Mouse (Mus musculus) megakaryocyte-erythroid progenitor cell, adult 5-6 weeks (primary cell): ENCODE measurements around the gene Akna. TPM values are rescaled to one million over a fixed set of nuclear protein-coding genes. Genes with fewer than 3 reads are reported as not detected.

Experiments
- ATAC-seq: replicated peaks from 2 replicates; pipeline ENCODE4 v1.8.0; 2016; ENCODE audit warnings: mild to moderate bottlenecking, inconsistent platforms; ENCODE audit not compliant: severe bottlenecking, poor library complexity, low FRiP score, low TSS enrichment
- total RNA-seq, 2 experiments: library from RNA; stranded (forward) in 1 of 2; stranded (reverse) in 1 of 2; fragments of 200-1000, 215-1000 nt in 1 of 2; fragments of >200 nt in 1 of 2; fragmentation: Nextera tagmentation in 1 of 2; gene quantifications; 2 replicates each; pipeline ENCODE4 v1.2.3; 2014 to 2017

Akna gene
- total RNA-seq, 2 experiments from 2014 or later, result 5.7 to 29.6 TPM

DNA sequence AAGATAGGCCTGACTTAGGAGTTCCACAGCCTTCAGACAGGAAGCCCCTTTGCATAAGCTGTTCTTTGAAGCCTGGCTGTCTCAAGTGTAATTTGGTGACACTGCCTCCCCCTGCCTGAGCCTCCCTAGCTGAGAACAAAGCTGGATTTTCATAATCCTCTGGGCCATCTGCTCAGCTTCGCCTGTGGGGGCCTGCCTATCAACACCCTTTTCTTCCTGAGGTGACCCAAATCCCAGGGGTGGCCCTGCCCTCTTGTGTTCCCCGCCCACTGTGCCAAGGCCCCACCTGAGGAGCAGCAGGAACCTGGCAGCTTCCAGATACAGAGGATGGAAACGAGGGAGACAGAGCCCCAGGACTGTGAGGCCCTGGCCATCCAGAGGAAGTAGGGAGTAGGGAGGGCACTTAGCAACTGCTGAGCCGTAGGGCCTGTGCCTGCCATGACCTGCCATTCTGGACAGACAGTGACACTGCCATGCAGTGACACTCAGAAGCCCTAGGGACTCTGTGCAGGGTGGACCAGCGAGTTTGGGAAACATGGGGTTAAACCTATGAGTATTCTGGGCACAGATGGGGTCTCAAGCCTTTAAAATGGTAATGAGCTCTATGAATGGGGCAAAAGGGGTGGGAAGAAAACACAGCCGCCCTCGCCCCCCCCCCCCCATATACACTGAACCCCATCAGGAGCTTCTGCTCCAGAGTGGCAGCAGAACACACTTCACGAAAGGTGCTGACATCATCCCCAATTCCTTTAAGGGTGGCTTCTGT, 13.8 kb downstream of the Akna start:
- ATAC-seq, result peak; percentile 43

DNA sequence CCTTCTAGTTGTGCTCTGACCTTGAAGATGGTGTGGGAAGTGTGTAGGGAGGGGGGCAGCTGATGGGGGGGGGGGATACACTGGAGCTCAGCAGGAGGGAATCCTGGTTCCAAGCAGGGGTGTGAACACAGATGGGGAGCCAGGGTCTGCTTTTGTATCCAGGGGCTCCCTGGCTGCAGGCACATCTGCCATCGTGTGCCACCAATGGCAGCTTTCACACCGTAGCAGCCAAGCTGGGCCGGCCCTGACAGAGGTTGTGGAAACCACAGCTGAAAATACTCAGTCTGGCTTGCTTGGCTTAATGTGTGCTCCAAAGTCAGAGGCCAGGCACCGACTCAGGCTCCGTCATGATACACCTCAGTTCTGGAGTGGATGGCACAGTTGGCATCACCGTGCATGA, 15.1 kb downstream of the Akna start:
- no peak for ATAC-seq

DNA sequence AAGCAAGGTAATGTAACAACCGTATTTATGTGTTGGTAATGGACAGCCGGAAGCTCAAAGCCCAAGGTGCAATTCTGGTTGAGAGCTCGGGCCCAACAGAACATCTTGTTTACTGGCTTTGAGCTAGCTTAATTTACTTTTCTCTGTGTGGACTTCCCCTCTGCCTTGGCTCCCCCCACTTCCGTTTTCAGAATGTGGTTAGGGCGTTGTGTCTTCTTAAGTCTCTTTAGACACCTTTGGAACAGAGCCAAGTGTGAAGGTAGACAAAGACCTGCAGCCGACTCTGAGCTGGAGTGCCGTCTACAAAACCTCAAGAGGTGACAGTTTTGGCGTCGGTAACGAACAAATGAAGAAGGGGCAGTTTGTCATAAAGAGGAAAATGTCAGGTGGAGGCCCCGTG, 17.4 kb downstream of the Akna start:
- ATAC-seq, result no peak

DNA sequence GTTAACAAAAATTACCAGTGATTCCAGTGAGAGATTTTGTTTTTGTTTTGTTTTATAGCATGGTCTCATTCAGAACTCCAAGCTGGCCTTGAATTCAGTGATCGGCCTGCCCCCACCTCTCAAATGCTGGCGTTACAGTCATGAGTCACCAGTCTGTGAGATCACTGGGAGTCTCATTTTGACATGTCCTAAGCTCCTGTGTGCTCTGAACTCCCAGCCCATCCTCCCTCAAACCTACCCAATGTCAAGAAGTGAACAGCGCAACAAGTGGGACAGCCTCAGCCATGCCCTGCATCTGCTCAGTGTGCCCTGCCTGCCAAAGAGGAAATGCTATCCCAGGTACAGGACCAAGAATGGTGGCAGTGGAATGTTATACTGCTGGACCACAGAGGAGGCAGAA, 17.9 kb downstream of the Akna start:
- ATAC-seq, result no peak

DNA sequence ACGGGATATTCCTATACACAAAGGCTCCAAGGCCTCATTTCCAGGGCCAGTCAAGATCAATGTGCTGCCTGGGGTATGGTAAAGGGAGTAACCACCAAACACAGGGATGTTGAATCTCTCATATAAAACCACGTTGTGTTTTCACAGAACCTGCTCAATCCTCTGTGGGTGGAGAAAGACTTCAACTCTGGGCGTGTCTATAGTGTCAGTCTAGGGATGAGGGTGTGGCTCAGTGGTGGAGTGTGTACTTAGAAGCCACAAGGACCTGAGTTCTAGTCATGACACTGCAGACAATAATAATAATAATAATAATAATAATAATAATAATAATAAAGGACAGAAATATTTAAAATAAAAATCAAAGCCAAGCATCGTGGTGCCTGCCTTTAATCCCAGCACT, 18.9 kb downstream of the Akna start:
- ATAC-seq, result no peak

DNA sequence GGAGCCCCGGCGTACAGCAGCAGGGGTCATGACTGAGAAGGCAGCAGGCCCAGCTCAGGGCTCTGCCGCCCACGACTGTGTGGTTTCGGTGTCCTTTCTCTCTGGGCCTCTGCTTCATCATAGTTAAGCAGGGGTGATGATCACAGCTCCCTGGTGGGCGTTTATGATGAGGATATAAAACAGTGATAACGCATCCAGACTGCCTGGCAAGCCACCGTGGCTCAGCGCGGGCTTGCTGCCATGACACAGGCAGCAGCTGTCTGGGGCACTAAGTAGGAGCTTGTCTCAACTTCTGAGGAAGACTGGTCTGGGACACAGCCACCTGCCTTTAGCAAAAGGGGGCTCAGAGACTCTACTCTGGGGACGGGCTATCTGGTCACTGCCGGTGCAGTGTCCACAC, 19.7 kb downstream of the Akna start:
- ATAC-seq, result peak; percentile 72

DNA sequence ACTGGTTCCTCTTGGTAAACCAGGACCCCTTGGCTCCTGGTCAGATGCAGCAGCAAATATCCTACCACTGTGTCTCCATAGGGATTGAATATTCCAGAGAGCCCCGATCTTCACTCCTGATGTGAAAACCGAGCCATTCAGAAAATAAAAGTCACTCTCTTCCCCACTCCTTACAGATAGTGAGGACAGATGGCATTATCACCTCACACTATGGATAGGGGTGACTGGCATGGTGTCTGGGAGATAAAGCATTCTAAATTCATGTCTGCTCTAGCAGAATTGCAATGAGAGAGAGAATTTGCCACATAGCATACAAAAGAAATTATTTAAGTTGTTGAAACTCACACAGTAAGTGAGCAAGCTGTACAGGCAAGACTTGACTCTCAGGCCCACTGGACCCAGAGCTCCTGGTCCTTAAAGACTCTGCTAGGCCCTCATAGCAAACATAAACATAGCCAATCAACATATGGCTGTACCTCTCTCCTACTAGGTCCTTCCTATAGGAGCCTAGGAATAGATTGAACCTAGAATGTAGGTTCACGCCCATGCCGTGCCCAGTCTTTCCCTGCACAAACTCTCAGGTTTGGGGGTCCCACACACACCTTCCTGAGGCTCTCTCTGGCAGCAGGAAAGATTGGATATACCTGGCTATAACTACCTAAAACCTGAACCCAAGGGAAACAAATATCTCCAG, 20.3 kb downstream of the Akna start:
- peak; percentile 65 for ATAC-seq

DNA sequence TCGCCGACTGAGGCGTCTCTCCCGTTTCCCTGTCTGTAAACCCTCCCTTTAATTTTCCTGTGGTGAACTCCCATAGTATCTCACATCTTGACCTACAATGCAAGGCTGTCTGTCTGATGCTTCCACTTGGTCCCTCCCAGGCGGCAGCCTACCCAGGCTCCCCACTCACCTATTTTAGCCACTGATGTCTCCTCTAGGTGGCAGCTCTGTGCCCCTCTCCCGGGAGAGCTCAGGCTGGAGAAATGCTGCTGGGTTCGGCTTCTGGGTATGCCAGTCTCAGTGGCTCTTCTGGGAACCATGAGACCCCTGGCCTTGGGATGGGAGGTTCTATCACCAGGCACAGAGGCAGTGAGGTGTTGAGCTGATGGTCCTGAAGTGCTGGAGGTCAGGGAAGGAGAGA, 25.7 kb downstream of the Akna start:
- no peak for ATAC-seq

DNA sequence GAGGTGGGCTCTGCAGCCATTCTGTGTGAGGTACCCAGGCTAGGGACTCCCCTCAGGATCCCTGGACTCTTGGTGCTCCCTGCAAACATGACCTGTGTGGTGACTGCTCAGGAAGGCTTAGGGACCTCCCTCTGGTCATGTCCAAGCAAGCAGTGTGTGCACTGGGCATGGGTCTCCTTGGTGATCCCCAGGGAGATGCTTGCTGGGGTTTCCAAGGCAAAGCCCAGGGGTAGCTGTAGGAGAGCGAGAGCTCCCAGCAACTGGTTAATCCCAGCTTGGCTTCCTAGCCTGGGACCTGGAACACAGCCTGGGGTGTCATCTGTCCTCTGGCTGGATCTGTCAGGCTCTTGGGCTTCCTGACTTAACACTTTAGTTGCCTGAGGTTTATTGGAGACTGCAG, 27.8 kb downstream of the Akna start:
- ATAC-seq, result no peak

DNA sequence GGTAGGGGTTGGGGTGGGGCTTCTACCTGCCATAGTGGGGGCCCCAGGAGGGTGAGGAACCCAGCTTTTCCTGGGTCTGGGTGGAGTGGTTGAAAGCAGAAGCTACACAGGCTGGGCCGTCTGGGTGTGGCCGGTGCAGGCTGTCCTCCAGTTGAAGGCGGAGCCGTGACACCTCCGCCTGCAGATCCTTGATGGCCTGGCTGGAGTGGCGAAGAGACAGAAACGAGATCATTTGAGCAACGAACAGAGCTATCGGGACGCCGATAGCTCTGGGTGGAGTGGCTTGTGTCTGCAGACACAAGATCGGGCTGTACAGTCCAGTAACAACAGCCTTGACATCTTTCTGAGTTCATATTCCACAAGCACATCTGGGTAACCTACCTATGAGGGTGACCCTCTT, 28.8 kb downstream of the Akna start:
- peak; percentile 86 for ATAC-seq

DNA sequence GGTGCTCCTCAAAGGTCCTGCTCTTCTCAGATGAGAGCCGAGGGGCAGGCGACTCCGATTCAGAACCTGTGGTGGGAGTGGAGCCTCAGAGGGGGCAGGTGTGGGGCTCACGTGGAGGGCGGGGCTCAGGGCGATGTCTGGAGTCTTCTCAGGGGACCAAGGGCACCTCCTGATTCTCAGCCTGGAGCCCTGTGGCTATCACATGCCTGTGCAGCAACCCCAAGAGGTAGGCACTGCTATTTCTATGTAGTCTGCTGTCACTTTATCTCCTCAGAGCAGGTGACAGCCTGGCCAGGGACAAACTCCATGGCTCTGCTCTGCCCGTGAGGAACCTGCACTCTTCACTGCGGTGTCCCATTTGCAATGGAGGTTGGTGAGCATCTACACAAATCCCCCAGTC, 29.8 kb downstream of the Akna start:
- ATAC-seq, result peak; percentile 60

DNA sequence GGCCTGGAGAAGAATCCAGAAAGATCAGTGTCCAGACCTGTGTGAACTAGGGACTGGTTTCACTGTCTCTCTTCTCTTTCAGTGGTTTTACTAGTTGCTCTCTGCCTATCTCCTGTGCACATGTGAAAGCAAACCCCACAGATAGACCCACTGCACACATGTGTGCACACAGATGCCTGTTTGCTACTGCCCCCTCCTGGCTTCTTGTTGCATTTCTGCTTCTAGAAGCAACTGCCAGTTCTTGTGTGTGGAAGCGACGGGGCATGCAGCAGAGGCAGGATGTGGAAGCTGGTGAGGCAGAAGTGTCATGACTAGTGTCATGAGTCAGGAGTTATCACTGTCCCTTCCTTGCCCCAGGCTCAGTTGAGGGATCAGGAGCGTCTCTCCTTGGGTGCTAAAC, 31.3 kb downstream of the Akna start:
- ATAC-seq, result peak; percentile 42; the same call in 1 of the 2 replicates

DNA sequence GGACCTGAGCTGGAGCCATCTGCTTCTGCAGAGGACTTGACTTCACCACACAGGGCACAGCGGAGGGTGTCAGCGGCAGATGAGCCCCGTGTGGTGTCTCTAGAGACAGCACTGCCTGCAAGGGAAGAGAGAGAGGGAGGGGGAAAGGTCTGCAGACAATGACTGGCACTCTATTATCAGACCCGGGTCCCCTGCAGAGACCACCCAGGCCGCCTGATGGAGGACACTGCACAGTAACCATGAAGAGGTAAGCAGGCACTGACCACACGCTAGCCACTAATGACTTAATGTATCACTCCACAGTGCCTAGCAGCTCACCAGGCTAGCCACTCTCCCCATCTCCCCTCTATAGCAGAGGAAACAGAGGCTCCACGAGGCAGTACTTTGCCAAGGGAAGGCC, 32.3 kb downstream of the Akna start:
- ATAC-seq, result no peak

DNA sequence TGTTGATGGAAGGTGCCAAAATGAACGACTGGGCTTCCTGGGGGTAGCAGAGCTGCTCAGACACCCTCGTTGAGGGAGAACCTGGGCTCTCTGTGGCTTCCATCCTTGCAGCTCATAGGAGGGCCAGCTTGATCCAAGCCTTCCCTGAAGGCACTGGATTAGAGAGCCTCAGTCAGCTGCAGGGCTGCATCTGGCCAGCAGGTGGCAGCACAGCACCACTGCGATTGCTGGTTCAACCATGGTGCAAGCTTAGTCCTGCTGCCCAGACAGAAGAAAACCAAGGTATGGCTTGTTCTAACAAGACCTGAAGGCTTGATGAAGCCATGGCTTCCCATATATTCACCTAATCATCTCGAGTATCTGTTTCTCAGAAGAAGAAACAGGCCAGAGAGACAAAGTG, 34.6 kb downstream of the Akna start:
- ATAC-seq, result peak; percentile 47; the same call in 1 of the 2 replicates

DNA sequence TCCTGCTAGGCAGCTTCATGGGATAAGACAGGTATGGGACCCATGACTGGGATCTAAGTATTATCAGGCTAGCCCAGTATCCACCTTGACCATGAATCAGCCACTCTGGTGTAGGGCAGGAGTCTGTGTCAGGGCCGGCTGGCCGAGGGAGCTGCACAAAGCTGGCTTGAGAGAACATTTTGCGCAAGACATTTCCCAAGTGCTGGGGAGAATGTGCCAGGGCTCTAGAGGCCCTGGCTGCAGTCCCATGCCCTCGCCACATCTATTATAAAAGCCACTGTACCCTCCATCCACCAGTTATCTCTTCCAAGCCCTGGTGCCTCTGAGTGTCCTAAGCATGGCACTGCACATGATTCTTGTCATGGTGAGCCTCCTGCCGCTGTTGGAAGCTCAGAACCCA, 41.0 kb downstream of the Akna start, which contains the start of gene Orm2:
TSS of gene Orm2 (plus strand) at position 300 of the 400 bp plus-strand sequence.
- ATAC-seq, result no peak

DNA sequence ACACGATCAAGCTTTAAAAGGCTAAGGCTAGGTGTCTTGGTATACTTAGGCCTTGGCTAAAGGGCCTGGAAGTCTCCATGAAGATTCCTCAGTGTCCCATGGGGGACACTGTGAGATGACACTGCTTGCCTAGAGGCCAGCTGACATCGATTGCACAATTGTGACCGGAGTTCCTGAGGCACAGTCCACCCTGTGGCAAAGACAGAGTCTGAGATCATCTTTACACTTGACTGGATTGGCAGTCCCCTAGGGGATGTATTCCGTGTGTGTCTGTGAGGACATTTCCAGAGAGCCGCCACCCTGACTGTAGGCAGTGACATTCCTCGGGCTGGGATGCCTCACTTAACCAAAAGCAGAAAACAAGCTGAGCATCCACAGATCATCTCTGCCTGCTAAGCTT, 43.3 kb downstream of the Akna start:
- ATAC-seq, result no peak

DNA sequence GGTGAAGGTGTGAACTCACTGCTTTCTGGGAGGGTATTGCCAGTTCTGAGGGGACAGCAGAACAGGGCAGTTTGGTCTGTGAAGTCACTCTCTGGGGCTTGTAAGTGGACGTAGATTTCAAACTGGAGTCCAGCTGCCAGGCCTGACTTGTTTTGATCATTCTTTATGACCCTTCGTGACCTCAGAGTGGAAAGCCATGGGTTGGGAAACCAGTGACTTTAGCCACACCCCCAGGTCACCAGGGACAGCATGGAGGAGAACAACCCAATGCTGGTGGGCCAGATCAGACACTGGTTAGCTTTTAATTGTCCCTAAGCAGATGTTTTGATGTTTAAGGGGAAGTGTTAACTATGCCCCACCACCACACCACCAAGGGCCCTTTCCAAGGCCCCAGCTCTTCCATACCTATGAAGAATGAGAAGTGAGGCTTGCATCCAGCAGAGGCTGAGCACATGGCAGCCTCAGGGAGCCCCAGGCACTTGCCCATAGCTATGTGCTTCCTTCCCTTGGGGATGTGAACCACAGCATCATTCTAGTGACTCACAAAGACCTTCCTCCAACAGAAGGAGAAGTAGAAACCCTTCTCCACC, 46.1 kb downstream of the Akna start:
- no peak for ATAC-seq

DNA sequence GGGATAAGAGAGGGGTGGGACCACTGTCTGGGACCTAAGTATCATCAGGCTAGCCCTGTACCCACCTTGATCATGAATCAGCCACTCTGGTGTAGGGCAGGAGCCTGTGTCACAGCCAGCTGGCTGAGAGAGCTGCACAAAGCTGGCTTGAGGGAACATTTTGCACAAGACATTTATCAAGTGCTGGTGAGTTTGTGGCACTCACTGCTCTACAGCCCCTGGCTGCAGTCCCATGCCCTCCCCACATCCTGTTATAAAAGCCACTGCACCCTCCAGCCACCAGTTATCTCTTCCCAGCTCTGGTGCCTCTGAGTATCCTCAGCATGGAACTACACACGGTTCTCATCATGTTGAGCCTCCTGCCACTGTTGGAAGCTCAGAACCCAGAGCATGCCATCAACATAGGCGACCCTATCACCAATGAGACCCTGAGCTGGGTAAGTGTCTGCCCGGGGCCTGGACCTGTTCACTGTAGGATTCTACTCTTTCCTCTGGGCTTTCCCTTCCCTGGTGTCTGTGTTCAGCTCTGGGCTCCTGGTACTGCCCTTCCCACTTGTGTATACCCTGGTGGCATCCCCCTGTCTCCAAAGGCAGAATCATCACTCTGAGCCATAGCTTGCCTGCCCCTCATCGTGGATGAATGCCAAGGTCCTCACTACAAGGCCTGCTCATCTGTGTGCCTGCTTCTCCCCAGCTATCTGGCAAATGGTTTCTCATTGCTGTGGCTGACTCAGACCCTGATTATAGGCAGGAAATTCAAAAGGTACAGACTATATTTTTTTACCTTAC, 47.1 kb downstream of the Akna start, which contains the start of gene Orm3:
TSS of gene Orm3 (plus strand) at position 286 of the 789 bp plus-strand sequence.
- ATAC-seq, result peak; percentile 49

DNA sequence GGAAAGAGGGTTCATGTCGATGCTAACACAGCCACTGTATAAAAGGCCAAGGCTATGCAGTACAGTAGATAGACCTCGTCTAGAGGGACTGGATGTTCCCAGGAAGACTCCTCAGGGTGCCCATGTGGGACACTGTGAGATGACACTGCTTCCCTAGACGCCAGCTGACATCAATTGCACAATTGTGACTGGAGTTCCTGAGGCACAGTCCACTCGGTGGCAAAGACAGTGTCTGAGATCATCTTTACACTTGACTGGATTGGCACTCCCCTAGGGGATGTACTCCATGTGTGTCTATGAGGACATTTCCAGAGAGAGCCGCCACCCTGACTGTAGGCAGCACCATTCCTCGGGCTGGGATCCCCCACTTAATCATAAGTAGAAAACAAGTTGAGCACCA, 54.6 kb downstream of the Akna start:
- no peak for ATAC-seq

DNA sequence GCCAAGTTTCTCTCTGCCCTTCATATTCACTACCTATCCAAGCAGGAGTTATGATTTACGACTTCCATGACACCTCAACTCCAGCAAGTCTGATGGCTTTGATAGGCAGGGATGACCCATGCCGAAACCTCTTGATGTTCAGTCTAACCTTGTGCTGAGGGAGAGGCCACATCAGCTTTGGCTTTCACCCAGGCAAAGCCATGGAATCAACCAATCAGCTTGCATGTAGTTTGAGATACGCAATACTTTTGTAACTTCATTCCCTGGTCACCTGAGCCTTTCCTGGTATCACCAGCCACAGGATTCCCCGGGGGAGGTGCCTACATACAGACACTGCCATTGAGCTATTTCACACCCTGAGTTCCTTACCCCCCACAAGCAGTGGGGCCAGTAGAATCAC, 56.5 kb downstream of the Akna start:
- no peak for ATAC-seq
